Mouse (Mus musculus): Measurements from ENCODE around the gene Ubxn6.

DNA sequence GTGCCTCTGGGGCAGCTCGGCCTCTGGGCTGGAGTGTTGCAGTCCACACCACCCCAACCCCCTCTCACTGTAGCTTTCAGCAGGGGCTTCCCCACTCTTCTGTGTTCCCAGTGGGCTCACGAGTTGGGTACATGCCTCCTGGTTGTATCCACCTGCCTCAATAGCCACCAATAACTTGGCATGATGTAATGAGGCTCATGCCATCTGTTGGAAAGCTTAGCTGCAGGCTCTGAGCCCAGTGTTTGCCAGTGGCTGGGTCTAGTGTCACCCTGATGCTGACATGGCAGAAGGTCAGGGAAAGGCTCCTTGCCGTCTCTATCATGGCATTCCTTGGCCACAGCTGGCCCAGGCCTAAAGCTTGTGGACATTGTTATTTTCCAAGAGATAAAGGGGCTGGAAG lies 26.0 kb upstream of the Ubxn6 start:
- TF ChIP-seq CTCF (conservative IDR thresholded peaks at IDR 0.05; ENCODE audit: low read length) (no peak), POU5F1 (IDR thresholded peaks at IDR 0.05; ENCODE audit: borderline replicate concordance, low read length) (no peak)
